Mouse (Mus musculus) MEL-GATA-1-ER (cell line): ENCODE data around the gene Olfr845.

Experiments
- DNase-seq: peaks from one replicate; pipeline ENCODE4 v3.0.0-alpha.2; 2012; ENCODE audit warnings: low read depth; ENCODE audit errors: extremely low read depth

The Olfr845 gene

GRCm38 (mm10) chr9:19336157-19336556, at the start of gene Olfr845:
Gene Olfr845 (plus strand): TSS chr9:19336457.
- DNase-seq: no peak

GRCm38 (mm10) chr9:19316047-19316446, 20.2 kb upstream of the Olfr845 start, which contains the start of gene Olfr844:
Gene Olfr844 (plus strand): TSS chr9:19316347.
- DNase-seq: no peak

- no peak for DNase-seq
Measured at GRCm38 (mm10) chr9:19363905-19364304, 27.6 kb downstream of the Olfr845 start, which contains the start of gene Olfr846. Gene Olfr846 (minus strand): TSS chr9:19364005.

GRCm38 (mm10) chr9:19378569-19378968, 42.3 kb downstream of the Olfr845 start, which contains the start of gene Olfr847:
Gene Olfr847 (minus strand): TSS chr9:19378669.
- DNase-seq: no peak
